Mouse (Mus musculus): Measurements from ENCODE around the gene Mgarp. TPM values are rescaled to one million over a fixed set of nuclear protein-coding genes. Genes with fewer than 3 reads are reported as not detected.

Mgarp gene
- polyA plus RNA-seq, 1 experiment: not detected

- no peak for TF ChIP-seq POLR2A (IDR thresholded peaks at IDR 0.05; ENCODE audit: borderline replicate concordance, low read depth, low read length)
- Histone ChIP-seq H3K4me3 (ENCODE audit: insufficient read depth, low read length) (no peak overlapping the region), H3K4me1 (ENCODE audit: control insufficient read depth, insufficient read depth, low read length) (peaks cover 4% of the 10 kb centered on the region), H3K27ac (ENCODE audit: insufficient read depth, low read depth, low read length) (no peak overlapping the region)
These were observed 21.0 kb downstream of the Mgarp start for GRCm38 (mm10) chr3:51375307-51376265.

- Histone ChIP-seq H3K27ac (ENCODE audit: insufficient read depth, low read depth, low read length) (no peak overlapping the region), H3K4me3 (ENCODE audit: insufficient read depth, low read length) (no peak overlapping the region)
- TF ChIP-seq POLR2A (IDR thresholded peaks at IDR 0.05; ENCODE audit: borderline replicate concordance, low read depth, low read length) (no peak), CTCF (IDR thresholded peaks at IDR 0.05; ENCODE audit: low read depth, low read length) (no peak)
These were observed 23.0 kb downstream of the Mgarp start for GRCm38 (mm10) chr3:51373544-51373943.

GRCm38 (mm10) chr3:51372883-51373282, 23.7 kb downstream of the Mgarp start:
- Histone ChIP-seq H3K4me1 (ENCODE audit: control insufficient read depth, insufficient read depth, low read length) (no peaks in the 10 kb centered on the region), H3K27ac (ENCODE audit: insufficient read depth, low read depth, low read length) (no peak overlapping the region), H3K4me3 (ENCODE audit: insufficient read depth, low read length) (no peak overlapping the region)
- TF ChIP-seq CTCF (IDR thresholded peaks at IDR 0.05; ENCODE audit: low read depth, low read length) (no peak), POLR2A (IDR thresholded peaks at IDR 0.05; ENCODE audit: borderline replicate concordance, low read depth, low read length) (no peak)

More at GRCm38 (mm10) chr3:51373544-51373943, 23.0 kb downstream of the Mgarp start:
- peaks cover 3% of the 10 kb centered on the region for H3K4me1 ChIP-seq (ENCODE audit: control insufficient read depth, insufficient read depth, low read length)

DNA sequence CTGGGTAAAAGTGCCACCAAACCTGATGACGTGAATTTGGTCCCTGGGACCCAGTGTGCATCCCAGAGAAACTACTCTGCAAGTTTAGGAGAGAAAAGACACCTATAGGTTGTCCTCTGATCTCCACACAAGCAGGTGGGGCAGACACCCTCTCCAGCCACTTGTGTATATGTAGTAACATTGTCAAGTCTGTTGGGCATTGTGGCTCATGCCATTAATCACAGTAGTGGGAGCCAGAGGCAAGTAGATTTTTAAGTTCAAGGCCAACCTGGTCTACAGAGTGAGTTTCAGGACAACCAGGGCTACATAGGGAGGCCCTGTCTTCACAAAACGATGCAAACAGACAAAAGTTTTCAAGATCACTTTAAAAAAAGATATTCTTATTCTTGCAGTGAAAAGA, 24.7 kb downstream of the Mgarp start:
- no peaks in the 10 kb centered on the region for H3K4me1 ChIP-seq (ENCODE audit: control insufficient read depth, insufficient read depth, low read length)
- no peak overlapping the region for H3K4me3 ChIP-seq (ENCODE audit: insufficient read depth, low read length)
- H3K27ac ChIP-seq (ENCODE audit: insufficient read depth, low read depth, low read length): no peak overlapping the region
- TF ChIP-seq CTCF (IDR thresholded peaks at IDR 0.05; ENCODE audit: low read depth, low read length): no peak
- no peak for TF ChIP-seq POLR2A (IDR thresholded peaks at IDR 0.05; ENCODE audit: borderline replicate concordance, low read depth, low read length)

DNA sequence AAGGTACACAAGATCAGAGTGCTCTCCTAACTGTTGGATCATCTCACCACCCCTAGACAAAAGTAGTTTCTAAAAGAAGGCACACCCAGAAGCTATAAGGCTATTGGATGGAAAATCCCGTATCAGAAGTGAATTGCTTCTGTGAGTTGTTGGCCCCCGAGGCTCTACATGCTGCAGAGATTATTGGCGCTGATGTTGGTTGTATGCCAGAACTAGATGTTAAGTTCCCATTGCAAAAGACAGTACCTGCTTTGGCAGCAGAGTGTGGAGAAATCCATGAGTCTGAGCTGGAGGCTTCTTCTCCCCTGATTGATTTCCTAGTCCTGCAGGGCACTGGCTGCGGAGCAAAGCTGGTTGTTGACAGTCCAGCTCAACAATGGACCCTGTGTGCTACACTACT, 28.5 kb downstream of the Mgarp start:
- TF ChIP-seq CTCF (IDR thresholded peaks at IDR 0.05; ENCODE audit: low read depth, low read length): no peak
- Histone ChIP-seq H3K4me1 (ENCODE audit: control insufficient read depth, insufficient read depth, low read length) (no peaks in the 10 kb centered on the region), H3K4me3 (ENCODE audit: insufficient read depth, low read length) (no peak overlapping the region), H3K27ac (ENCODE audit: insufficient read depth, low read depth, low read length) (no peak overlapping the region)

DNA sequence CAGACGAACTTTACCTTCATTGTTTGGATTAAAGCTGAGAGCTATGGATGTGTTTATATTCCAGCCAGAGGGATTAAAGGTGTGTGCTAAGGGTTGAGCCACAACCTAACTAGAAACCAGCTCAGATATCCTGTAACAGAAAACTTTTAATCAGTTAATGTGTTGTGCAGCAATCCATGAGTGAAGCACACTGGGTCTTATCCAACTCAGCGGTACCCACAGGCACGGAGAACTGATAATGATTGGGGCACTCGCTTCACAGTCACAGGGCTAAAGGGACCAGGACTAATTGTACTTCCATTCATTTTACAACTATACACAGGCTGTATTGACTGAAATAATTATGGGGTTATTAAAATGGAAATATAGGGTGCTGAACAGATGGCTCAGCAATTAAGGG, 29.6 kb downstream of the Mgarp start:
- Histone ChIP-seq H3K4me3 (ENCODE audit: insufficient read depth, low read length) (no peak overlapping the region), H3K27ac (ENCODE audit: insufficient read depth, low read depth, low read length) (no peak overlapping the region), H3K4me1 (ENCODE audit: control insufficient read depth, insufficient read depth, low read length) (no peaks in the 10 kb centered on the region)
- no peak for TF ChIP-seq CTCF (IDR thresholded peaks at IDR 0.05; ENCODE audit: low read depth, low read length)
- no peak for TF ChIP-seq POLR2A (IDR thresholded peaks at IDR 0.05; ENCODE audit: borderline replicate concordance, low read depth, low read length)

- Histone ChIP-seq H3K27ac (ENCODE audit: insufficient read depth, low read depth, low read length) (no peak overlapping the region), H3K4me3 (ENCODE audit: insufficient read depth, low read length) (peak overlapping the region; percentile 57; the same call in 1 of the 2 replicates), H3K4me1 (ENCODE audit: control insufficient read depth, insufficient read depth, low read length) (no peaks in the 10 kb centered on the region)
- TF ChIP-seq POLR2A (IDR thresholded peaks at IDR 0.05; ENCODE audit: borderline replicate concordance, low read depth, low read length) (no peak), CTCF (IDR thresholded peaks at IDR 0.05; ENCODE audit: low read depth, low read length) (no peak)
These were observed 31.0 kb downstream of the Mgarp start for GRCm38 (mm10) chr3:51365517-51365882.

DNA sequence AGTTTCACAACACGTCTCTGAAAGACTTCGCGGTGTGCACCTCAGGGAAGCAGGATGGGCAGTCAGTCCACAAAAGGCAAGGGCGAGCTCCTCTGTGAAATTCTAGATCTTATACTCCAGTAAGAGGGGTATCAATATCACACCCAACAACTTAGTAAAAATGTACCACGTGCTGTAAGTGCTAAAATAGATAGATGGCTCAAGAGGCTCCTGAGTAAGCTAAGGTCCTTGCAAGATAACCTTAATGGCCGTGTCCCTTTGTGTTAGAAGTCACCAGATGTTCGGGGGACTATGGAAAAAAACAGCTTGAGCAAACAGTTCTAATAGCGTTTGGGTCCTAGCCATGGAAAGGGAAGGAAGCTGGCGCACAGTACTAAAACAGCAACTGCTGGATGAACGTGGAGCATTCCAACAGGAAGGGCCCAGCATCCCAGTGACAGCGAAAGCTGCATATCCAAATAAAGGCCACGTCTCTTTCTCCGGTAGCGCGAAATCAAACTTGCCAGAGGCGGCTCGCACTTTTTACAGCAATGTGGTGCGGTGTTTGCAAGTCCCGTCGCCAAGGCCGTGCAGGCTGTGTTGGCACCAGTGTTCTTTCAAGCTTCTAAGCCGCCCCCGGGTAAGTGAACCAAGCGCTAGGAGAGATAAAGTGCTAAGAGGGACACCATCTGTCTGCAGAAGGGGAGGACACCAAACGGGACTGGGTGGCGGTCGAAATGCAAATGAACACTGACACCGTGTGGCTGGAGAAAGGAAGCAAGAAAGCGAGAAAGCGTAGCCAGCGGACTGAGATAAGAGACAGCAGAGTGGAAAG, 31.6 kb downstream of the Mgarp start:
- no peak overlapping the region for H3K27ac ChIP-seq (ENCODE audit: insufficient read depth, low read depth, low read length)
- peak overlapping the region; percentile 57 for H3K4me3 ChIP-seq (ENCODE audit: insufficient read depth, low read length)
- no peaks in the 10 kb centered on the region for H3K4me1 ChIP-seq (ENCODE audit: control insufficient read depth, insufficient read depth, low read length)
- TF ChIP-seq POLR2A (IDR thresholded peaks at IDR 0.05; ENCODE audit: borderline replicate concordance, low read depth, low read length): no peak
- TF ChIP-seq CTCF (IDR thresholded peaks at IDR 0.05; ENCODE audit: low read depth, low read length): peak; percentile 76

GRCm38 (mm10) chr3:51361066-51361465, 35.5 kb downstream of the Mgarp start:
- no peak for TF ChIP-seq CTCF (IDR thresholded peaks at IDR 0.05; ENCODE audit: low read depth, low read length)
- no peak for TF ChIP-seq POLR2A (IDR thresholded peaks at IDR 0.05; ENCODE audit: borderline replicate concordance, low read depth, low read length)
- Histone ChIP-seq H3K4me1 (ENCODE audit: control insufficient read depth, insufficient read depth, low read length) (no peaks in the 10 kb centered on the region), H3K4me3 (ENCODE audit: insufficient read depth, low read length) (no peak overlapping the region), H3K27ac (ENCODE audit: insufficient read depth, low read depth, low read length) (no peak overlapping the region)

Data from bone marrow macrophage, adult 2 months (primary cell).